Mouse (Mus musculus): Measurements from ENCODE around the gene Grtp1.

Grtp1 gene

DNA sequence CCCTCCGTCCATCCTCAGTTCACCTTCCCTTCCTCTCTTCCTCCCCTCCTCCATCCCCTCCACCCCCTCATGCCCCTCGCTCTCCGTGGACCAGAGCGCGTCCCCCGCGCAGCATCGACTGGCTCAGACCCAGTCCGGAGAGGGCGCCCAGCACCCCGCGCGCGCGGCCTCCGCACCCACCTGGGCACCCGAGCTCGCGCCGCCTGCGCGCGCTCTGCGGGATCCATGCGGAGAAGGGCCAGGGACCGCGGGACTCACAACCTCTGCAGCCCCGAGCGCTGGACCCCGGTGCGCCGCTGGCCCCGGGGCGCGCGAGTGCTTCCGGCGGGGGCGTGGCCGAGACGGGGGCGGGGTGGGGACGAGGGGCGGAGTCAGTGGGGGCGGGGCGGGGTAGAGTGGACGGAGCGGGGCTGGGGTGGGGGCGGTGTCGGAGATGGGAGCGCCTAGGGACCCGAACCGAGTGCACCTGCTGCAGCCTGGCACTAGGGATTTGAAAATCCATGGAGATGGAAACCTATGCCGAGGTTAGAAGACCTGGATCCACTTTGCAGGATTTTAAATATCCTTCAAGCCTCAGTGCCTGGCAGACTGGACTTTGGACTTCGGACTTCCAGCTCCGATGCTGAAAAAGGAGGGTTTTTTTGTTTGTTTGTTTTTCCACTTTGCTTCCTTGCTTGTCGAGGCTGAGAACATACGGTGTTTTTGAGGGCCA lies at the start of gene Grtp1:
Gene Grtp1, minus strand, starts transcription at position 320 of the 712 bp plus-strand sequence.
- peak; percentile 78 to 85 for DNase-seq

DNA sequence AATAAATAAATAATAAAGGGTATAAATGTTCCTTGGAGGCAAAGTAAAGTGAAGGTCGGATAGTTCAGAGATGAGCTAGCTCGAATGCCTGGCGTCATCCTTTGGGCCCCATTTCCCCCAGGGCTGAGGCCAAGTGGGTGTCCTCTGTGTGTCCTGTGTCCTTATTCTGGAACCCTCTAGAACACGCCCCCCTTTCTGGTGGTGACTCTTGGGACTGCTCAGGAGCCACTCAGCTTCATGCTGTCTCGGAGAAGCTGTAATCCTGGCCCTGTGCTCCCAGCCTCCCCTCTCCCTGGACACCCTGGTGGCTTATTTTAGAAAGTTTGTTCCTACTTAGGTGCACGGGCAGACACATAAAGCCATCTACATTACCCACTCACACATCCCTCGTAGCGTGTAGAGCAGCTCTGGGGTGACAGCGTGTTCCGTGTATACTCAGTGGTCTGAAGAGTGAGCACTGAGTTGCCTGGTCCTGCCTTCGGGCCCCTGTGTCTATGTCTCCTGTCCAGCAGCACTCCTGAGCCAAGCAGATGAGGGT lies 44.0 kb upstream of the Grtp1 start:
- no peak for DNase-seq

DNA sequence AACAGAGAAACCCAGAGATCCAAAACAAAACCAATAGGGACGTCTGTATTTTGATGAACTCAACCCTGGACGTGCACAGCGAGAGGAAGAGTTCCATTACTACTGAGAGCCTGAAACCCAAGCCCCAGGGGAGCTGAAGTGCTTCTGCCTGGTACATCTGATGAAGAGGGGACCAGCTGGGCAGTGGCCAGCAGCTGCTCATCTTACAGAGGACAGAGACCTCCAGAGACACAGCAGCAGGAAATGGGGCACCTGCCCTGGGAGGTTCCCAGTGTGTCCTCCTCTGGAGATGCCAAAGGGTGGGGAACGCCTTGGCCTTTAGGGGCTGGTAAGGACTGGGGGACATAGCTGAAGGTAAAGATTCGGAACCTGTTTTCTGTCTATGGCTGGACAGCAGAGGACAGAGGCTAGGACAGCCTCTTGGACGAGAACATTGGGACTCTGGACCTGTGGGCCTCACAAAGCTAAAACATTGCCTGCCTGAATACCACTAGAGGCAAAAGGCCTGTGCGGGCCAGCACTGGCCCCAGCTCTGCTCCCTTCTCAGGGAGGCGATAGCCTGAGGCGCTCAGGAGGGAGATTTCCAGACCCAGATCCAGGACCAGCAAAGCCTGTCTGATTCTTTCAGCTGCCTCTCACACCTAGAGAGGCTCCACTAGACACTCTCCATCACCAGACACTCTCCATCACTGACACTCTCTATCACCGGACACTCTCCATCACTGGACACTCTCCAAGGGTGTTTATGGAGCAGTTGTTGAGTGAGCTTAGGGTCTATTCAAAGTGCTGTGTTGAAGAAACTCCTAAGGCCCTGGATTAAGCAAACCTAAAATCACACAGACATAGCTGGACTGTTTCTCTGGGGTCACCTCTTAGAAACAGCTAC lies 42.8 kb upstream of the Grtp1 start:
- DNase-seq: no peak

DNA sequence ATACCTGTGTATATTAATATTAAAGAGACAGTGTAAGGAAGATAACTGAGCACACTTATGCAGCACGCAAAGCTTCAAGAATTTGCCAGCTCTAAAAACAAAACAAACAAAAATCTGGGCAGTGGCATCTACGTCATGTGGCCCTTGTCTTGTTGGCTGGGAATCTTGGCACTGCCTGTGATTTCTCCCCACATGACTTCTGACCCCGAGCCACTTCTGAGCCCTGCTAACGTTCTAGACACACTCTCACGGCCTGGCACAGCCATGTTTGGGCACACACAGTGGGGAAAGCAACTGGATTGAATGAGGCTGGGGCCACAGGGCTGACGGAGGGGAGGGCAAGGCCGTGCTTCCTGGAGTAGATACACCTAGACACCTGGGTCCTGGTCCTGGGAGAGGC lies 40.3 kb upstream of the Grtp1 start:
- DNase-seq: peak; percentile 60 to 62

DNA sequence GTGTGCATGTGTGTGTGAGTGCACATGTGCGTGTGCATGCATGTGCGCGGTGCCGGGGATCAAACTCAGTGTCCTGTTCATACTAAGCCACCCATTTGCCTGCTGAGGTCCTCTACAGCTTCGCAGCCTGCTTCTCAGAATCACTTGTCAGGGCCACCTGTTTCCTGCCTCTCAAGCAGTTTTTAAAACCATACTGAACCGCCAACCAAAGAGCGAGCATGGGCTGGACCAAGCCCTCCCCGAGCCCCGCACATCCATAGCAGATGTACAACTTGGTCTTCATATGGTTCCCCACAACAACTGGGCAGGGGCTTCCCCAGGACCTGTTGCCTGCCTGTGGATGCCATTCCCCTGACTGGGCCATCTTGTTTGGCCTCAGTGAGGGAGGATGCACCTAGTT lies 39.6 kb upstream of the Grtp1 start:
- DNase-seq: no peak

DNA sequence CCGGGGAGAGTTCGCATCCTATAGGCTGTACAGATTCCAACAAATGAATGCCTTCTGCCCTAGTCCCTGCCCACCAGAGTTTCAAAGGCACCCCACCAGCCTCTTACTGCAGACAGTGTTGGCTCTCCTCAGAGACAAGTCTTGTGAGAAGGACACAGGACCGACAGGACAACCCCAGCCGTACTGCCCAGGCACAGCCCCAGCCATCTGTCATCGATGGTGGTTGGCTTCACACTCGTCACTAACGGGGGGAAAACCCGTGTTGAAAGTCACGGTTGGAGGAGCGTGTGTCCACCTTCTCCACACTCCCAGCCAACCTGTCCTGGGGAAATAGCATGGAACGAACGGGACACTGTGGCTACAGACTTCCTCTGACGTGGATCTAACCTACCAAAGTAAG lies 34.4 kb upstream of the Grtp1 start:
- no peak for DNase-seq

DNA sequence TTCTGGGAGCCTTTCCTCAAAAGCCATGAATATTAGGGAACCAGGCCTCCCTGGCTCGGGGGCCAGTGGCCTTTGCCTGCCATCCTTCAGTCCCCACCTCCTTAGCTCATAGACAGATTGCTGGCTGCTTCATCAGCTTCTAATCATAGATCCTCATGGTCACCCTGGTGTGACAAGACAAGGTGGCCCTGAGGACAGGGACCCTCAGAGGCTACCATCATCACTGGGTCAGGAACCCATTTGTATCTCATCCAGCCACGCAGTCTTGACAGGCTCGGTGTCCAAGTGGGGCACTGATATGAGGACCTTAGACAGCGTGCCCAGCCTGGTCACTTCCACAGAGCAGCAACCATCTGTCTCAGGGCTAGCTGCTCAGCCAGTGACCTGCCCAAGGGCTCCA lies 30.1 kb upstream of the Grtp1 start:
- no peak for DNase-seq

DNA sequence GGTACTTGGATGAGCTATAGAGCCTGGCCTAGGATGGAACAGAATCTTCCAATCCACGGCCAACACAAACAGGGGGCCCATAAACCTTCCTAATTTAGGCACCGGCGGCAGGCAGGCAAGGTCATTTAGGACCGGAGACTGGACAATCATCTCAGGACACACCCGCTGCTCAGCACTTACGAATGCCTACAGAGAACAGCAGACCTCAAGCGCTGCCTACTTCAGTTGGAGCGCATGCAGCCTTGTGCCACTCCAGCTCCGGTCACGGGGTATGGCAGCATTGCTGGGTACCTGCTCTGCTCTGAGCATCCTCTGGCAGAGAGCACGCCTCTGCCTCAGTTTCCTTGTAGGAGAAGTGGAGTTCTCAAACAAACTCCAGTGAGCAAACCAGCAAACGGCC lies 29.4 kb upstream of the Grtp1 start:
- DNase-seq: no peak

DNA sequence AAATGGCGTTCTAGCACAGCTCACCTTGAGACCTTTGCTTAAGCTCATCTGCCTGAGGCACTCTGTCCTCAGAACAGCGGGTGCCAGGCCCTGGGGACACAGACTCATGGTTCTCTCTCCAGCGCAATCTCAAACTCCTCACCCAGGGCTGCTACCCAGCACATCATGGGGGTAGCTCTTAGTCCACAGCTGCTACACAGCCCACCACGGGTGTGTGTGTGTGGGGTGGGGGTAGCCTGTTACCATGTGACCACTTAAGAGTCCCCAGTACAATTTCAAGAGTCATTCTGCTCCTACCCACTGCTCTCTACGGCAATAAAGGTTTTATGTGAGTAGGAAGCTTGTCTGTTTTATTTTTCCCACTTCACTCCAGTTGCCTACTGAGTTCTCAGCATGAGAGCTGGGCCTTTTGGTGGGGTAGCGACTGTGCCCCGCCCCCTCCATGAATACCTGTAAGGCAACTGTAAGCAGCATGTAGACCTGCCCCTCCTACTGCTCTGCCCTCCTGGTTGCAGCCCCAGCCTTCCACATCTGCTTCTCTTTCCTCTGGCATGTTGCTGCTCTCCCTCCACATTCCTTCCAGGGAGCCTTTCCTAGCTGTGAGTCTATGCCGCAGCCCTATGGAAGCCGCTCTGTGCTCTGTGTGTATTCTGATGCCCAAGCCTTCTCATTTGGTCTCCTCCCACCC lies 28.6 kb upstream of the Grtp1 start:
- no peak for DNase-seq

DNA sequence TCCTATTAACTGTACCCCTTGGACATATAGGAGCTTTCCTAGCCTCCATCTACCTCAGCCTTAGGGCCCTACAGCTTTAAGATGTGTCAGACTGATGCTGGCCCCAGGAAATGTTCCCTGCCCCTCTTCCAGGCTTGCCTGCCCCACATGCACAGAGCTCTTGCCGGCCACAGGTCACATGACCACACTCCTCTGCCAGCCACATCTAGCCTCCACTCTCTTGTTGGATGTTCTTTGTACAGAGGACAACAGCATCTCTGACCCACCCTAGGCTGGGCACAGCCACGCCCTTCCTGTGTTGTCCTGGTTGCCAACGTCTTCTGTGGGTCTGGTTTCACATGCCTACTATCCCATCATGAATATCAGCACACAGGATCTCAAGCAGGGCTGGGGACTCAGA lies 26.8 kb upstream of the Grtp1 start:
- DNase-seq: no peak

DNA sequence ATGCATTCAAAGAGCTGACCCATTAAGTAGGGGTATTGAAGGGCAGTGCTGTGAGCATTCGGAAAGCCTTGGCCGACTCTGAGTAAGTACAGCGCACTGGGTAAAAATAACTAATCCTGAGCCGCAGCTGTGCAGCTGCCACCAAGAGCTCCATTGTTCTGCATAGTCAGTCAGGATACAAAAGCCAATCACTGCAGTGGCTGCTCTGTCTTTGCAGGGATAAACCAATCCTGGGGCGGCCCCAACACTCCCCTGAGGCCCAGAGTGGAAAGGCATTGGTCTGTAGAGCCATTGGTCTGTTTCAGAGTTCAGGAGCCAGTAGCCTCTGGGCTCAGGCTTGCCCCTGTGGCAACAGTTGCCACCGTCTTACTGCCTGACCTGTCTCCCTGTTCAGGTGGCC lies 25.9 kb upstream of the Grtp1 start:
- DNase-seq: no peak

DNA sequence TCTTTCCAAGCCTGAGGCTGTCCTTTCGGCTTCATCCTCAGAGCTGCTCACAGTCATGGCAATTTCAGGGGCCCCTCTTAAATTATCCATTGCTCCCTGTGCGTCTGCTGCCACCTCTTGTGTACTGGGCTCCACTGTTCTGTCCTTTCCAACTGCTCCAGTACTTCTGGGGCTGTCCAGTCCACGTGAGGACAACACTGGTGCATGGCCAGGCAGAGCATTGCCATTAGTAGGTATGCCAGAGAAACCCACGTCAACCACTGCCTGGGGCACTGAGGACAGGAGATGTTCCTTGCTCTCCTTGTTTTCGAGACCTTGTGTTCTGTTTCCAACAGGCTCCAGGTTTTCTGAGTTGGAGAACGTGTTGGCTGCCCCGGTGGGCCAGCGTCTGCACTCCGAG lies 24.0 kb upstream of the Grtp1 start:
- DNase-seq: no peak

DNA sequence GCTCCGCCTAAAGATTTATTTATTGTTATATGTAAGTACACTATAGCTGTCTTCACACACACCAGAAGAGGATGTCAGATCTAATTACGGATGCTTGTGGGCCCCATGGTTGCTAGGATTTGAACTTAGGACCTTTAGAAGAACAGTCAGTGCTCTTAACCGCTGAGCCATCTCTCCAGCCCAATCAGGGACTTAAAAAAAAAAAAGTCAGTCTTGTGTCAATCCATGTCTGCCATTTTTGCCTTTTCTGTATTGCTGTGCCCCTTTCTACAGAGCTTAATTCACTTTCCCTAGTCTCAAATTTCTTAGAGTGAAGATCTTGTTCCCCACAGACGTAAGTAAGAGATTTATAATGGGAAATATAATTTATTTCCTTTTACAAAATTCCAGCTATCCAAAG lies 18.0 kb upstream of the Grtp1 start:
- no peak for DNase-seq

DNA sequence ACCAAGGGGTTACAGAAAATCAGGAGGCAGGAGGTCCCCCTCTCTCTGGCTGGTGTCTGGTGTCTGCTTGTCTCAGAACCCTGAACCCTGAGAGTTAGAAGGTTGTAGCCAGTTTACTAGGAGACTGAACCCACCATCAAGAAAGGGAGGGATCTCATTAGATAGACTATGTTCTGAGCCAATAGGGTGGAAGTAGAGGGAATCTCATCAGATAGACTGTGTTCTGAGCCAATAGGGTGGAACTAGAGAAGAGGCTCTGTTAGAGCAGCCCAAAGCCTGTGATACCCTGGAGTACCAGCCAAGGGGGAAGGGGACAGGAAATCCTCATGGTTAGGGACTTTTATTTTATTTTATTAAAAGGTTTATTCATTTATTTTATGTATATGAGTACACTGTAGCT lies 17.6 kb upstream of the Grtp1 start:
- no peak for DNase-seq

DNA sequence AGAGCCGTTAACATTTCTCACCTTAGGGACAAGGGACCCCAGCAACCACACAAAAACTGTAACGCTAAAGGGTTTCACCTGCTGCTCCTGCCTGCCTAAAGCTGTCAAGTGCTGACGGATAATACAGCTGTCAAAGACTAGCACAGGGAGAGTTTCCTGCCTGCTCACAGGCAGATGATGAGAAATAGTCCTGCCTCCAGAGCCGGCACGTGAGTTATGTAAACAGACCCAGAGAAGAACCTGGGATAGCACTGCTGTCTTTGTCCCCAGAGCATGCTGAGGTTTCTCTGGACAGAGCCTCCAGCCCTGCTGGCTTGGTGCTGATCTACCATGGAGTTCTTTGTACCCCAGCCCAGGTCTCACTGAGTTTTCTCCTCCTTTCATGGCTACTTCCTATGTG lies 16.7 kb upstream of the Grtp1 start:
- DNase-seq: no peak

DNA sequence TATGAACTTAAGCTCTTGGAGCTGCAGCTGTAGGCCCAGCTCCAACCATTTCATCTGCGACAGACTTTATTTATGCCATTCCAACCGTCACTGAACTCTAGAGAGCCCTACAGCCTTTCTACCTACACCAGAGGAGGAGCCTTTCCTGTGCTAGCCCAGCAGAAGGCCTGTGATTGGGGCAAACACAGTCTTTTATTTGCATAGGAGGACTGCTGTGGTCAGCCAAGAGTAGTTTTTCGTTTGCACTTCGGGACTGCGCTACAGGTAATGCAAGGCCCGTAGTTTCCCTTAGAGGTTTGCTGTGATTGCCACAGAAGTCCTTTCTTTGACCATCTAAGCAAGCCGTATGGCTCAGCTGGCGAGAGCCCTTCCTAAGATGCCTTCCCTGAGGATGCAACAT lies 16.0 kb upstream of the Grtp1 start:
- DNase-seq: no peak

DNA sequence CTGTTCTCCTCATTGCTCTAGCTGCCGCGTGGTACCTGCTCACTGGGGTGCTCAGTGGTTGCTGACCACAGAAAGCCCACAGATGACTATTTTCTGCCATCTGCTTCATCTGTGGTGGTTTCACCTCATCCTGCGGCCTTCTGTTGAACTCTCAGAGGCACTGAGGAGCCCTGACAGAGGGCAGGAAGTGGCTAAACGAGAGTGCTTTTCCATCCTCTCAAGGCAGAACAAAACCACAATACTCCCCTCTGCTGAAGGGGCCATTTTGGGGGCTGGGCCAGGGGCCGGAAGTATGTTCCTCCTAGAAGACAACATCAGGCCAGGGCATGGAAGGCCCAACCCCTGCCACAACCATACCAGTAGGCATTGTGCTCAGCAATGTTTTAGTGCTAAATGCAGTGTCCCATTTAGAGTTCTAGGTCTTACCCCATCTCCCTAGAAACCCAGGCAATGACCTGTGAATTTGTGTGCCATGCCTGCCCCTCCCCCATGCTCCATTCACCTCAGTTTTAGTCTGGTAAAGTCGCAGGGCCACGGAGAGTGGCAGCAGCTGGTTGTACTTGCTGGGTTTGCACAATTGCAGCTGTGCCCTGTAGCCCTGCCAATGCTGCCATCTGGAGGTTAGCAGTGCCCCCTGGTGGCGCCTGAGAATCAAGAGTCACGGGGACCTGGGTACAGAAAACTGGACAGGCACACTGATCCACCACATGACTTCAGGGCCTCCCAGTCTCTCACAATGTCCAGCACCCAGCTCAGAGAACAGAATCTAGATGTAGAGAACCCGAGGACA lies 13.3 kb upstream of the Grtp1 start:
- DNase-seq: peak; percentile 90 to 96

DNA sequence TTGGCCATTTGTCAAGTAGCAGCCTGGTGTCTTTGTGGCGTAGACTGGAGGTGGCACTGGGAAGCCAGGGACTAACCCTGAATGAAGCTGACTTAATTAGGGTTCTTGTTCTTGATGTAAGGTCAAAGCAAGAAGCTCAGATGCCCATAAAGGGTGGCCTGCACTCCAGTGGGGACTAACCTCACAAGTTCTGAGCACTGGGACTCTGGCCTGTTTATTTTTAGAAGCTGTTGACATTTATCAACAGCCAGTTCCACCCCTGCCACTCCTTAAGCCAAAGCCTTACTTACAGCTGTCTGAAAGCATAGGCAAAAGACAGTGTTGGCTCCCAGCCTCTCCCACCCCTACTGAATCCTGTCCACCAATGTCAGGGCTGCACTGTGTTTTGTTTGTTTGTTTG lies 9.3 kb upstream of the Grtp1 start:
- no peak for DNase-seq

DNA sequence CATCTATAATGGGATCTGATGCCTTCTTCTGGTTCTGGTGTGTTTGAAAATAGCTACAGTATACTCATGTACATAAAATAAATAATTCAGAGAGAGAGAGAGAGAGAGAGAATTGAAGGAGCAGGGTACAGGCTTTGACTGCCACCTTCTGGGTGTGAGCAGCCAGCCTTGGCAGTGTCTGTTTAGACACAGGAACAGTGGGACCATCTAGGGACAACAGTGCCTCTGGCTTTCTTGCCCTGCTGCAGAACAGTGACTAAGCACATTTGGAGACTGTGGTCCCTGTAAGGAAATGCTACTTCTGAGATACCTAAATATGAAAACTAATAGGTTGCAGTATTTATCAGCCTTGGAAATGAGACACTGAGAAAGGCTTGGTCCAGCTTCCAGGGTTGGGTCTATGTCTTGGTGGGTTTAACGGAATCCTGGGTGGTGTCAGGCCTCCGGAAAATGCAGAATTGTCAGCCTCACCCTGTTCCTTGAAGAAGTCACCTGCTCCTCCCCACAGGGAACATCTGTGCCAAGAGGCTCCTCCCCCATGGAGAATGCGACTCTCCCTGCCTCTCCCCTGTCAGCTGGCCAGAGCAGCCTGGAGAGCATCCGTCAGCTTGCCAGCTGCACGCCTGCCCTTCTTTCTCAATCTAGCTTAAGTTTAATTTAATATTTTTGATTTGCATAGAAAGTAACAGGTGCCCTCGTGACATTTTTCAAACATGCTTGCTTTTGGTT lies 8.4 kb upstream of the Grtp1 start:
- DNase-seq: peak; percentile 49 to 56

DNA sequence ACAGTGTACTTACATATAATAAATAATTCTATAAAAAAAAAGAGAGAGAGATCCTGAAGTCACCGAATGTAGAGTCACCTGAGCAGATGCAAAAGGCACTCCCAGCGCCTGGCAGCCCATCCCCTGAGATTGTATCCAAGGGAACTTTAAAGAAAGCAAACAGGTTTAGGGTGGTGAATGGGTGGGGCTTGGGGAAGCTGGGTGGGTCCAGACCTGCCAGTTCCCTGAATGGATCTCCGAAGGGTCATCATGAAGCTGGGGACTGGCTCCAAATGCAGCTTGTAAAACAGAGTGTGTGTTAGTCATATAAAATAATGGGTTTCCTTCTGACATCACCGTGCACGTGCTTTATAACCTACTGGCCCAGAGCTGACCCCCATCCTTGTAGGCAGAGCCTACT lies 5.9 kb upstream of the Grtp1 start:
- DNase-seq: no peak

DNA sequence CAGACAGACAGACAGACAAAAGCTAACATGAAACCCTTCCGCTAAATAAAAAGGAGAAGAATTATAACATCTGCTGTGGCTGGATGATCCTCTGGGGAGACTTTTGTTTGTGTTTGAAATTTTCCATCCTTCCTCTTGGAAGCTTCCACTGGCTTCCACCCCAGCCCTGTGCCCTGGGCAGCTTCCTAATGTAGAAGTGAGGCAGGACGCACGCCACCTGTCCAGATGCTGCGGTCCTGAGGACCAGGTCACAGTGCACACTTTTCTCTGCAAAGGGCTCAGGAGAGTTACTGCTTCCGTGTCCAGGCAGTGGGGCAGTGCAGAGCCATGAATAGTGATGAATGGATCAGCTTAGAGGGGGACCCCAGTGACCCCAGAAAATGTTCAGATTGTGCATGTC lies 4.9 kb upstream of the Grtp1 start:
- DNase-seq: no peak
